Mouse (Mus musculus) left cerebral cortex, postnatal 36 days (tissue): Measurements from ENCODE around the gene Cipc. TPM values are rescaled to one million over a fixed set of nuclear protein-coding genes. Genes with fewer than 3 reads are reported as not detected.

ENCODE experiments used
- total RNA-seq, 2 experiments: library from RNA; stranded (reverse); gene quantifications; 2 replicates each; pipeline ENCODE4 v1.2.3; 2021

The Cipc gene
- total RNA-seq, 2 experiments from 2014 or later: 82.2 to 93.0 TPM

Other genes with a start within 250 kb of the Cipc start
- gene Angel1, start 220.6 kb upstream of the Cipc start, total RNA-seq: 1 to 10 TPM; 8.0 to 9.4 TPM
- gene Lrrc74a, start 212.7 kb upstream of the Cipc start, total RNA-seq: not detected
- gene Irf2bpl, start 62.2 kb upstream of the Cipc start, total RNA-seq: 10 to 100 TPM; 70.7 to 73.6 TPM
- 10 to 100 TPM; 51.6 to 58.0 TPM for gene Zdhhc22, start 43.4 kb downstream of the Cipc start, total RNA-seq
- gene Tmem63c, start 74.3 kb downstream of the Cipc start, total RNA-seq: 10 to 100 TPM; 37.7 to 40.2 TPM
- 1 to 10 TPM; 6.6 to 7.7 TPM for gene Ngb, start 155.5 kb downstream of the Cipc start, total RNA-seq
- gene Gstz1, start 200.1 kb downstream of the Cipc start, total RNA-seq: 10 to 100 TPM; 47.8 to 49.5 TPM
- 10 to 100 TPM; 16.2 to 18.8 TPM for gene Pomt2, start 200.9 kb downstream of the Cipc start, total RNA-seq